Mouse (Mus musculus) spleen, adult 2 months (tissue): Measurements from ENCODE around the gene Cpped1. TPM values are rescaled to one million over a fixed set of nuclear protein-coding genes. Genes with fewer than 3 reads are reported as not detected.

Source experiments
- DNase-seq, 2 experiments: peaks; one replicate each; pipeline versions ENCODE4 v3.0.0 to v3.0.0-alpha.2; 2012 to 2021; ENCODE audit warnings: low spot score in 2 of 2, low read depth in 1 of 2
- H3K27ac ChIP-seq: fragments of 200-500 bp; 2 replicates; pipeline ENCODE4 v1.5.1; 2012; ENCODE audit warnings: low read length, inconsistent platforms; ENCODE audit not compliant: insufficient read depth
- H3K27me3 ChIP-seq: fragments of 200-500 bp; 2 replicates; pipeline ENCODE4 v1.6.1; 2012; ENCODE audit warnings: mild to moderate bottlenecking, moderate library complexity, low read length, inconsistent platforms; ENCODE audit not compliant: control insufficient read depth, insufficient read depth
- H3K36me3 ChIP-seq: fragments of 200-500 bp; 2 replicates; pipeline ENCODE4 v1.6.1; 2012; ENCODE audit warnings: mild to moderate bottlenecking, low read length, inconsistent platforms; ENCODE audit not compliant: control insufficient read depth, insufficient read depth
- H3K4me1 ChIP-seq: fragments of 200-500 bp; 2 replicates; pipeline ENCODE4 v1.6.1; 2011; ENCODE audit warnings: inconsistent platforms; ENCODE audit not compliant: control insufficient read depth, insufficient read depth, insufficient read length
- H3K4me3 ChIP-seq: fragments of 200-500 bp; 2 replicates; pipeline ENCODE4 v1.5.1; 2011; ENCODE audit warnings: mild to moderate bottlenecking, inconsistent platforms; ENCODE audit not compliant: insufficient read depth, insufficient read length; ENCODE audit errors: extremely low read depth
- CTCF ChIP-seq: fragments of 200-500 bp; IDR thresholded peaks from 2 replicates; pipeline ENCODE4 v1.5.1; 2011; ENCODE audit warnings: mild to moderate bottlenecking, inconsistent platforms; ENCODE audit not compliant: insufficient read depth, insufficient read length, insufficient replicate concordance; ENCODE audit errors: extremely low read depth
- POLR2A ChIP-seq: fragments of 200-500 bp; IDR thresholded peaks from 2 replicates; pipeline ENCODE4 v1.6.1; 2011; ENCODE audit warnings: low read depth, low read length, inconsistent platforms
- WGBS: fragments of 180-500 bp; shearing (Covaris S2); methylation state at CpG from one replicate; pipeline ENCODE4 v1.1.7; 2018; 5-methylcytosine and 5-hydroxymethylcytosine counted together
- polyA plus RNA-seq: library from polyadenylated mRNA; depleted of rRNA; stranded (reverse); fragments of >200 nt; gene quantifications from 2 replicates; pipeline ENCODE4 v1.2.3, GENCODE M21; 2012

Gene Cpped1
- polyA plus RNA-seq, 1 experiment: 4.3 TPM

GRCm38 (mm10) chr16:11794628-11795027, 114.6 kb downstream of the Cpped1 start:
- Histone ChIP-seq H3K27me3 (no peaks in the 10 kb centered on the region), H3K4me1 (no peaks in the 10 kb centered on the region), H3K4me3 (no peak overlapping the region), H3K27ac (no peak overlapping the region), H3K36me3 (no peaks in the 10 kb centered on the region)
- no peak for TF ChIP-seq POLR2A
- no peak for TF ChIP-seq CTCF
- WGBS: 91% methylated on average over 4 of the region's 4 CpGs
- DNase-seq: no peak

DNA sequence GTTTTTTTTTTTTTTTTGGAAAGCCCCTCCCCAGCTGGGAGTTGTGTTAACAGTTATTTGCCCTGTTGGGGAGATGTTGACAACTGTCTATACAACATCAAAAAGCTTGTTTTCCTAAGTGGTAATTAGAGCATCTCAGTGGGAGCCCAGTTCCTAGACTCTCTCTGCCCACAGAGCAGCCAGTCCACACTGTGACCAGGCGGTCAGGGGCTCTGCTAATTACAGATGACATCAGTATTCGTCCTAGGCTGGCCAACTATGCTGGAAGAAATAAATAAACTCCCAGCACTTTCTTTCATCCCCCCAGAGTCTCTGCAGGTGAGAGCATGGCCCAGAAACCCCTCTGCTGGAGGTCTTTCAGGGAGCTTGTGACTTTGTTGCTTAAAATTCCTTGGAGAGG, 115.9 kb downstream of the Cpped1 start:
- no peaks in the 10 kb centered on the region for H3K4me1 ChIP-seq
- DNase-seq: no peak
- H3K36me3 ChIP-seq: no peaks in the 10 kb centered on the region
- 72% methylated on average over 2 of the region's 2 CpGs for WGBS
- TF ChIP-seq CTCF (no peak), POLR2A (no peak)
- H3K27ac ChIP-seq: no peak overlapping the region
- H3K4me3 ChIP-seq: no peak overlapping the region
- no peaks in the 10 kb centered on the region for H3K27me3 ChIP-seq

DNA sequence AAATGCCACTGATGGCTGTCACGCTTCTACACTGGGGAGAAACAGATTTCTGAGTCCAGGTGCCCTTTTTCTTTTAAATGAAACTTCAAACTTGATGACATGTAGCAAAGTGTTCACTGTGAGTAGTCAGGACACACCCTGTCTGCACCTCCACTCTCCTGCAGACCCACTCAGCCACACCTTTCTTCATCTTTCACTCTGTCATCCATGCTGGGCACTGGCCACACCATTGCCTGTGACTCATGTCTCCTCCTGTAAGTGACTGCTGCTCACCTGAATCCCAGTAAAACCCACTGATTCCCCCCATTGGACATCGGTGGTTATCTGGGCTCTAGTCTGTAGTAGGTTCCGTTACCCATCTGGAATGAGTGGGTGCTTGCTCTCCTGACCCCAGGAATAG, 118.8 kb downstream of the Cpped1 start:
- Histone ChIP-seq H3K4me1 (no peaks in the 10 kb centered on the region), H3K36me3 (no peaks in the 10 kb centered on the region), H3K4me3 (no peak overlapping the region), H3K27me3 (no peaks in the 10 kb centered on the region), H3K27ac (no peak overlapping the region)
- 96% methylated on average over 3 of the region's 3 CpGs for WGBS
- no peak for DNase-seq
- TF ChIP-seq POLR2A (no peak), CTCF (no peak)

DNA sequence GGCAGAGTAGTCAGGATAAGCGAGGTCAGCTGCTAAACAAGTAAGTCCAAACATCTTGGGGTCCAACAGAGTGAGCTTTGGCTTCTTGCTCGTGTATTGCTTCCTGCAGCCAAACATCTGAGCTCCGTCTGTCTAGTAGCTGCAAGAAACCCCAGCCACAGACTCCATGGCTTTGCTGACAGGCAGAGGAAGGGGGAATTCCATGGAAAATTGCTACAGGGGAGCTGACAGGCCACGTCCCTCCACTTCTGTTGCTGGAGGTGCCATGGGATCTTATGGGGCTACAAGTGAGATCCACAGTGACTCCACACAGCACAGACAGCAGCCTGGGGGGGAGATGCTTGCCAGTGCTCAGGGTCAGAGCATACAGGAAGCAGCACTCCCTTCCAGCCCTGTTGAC, 123.4 kb downstream of the Cpped1 start:
- 69% methylated on average over 4 of the region's 4 CpGs for WGBS
- no peaks in the 10 kb centered on the region for H3K27me3 ChIP-seq
- H3K4me3 ChIP-seq: no peak overlapping the region
- H3K36me3 ChIP-seq: no peaks in the 10 kb centered on the region
- no peaks in the 10 kb centered on the region for H3K4me1 ChIP-seq
- DNase-seq: no peak
- TF ChIP-seq CTCF: no peak
- no peak for TF ChIP-seq POLR2A
- H3K27ac ChIP-seq: no peak overlapping the region

- no peaks in the 10 kb centered on the region for H3K4me1 ChIP-seq
- H3K27ac ChIP-seq: no peak overlapping the region
- TF ChIP-seq CTCF: no peak
- no peak for TF ChIP-seq POLR2A
- no peaks in the 10 kb centered on the region for H3K36me3 ChIP-seq
- H3K4me3 ChIP-seq: no peak overlapping the region
- H3K27me3 ChIP-seq: no peaks in the 10 kb centered on the region
- DNase-seq: no peak
- 65% methylated on average over 4 of the region's 4 CpGs for WGBS
These were observed 124.9 kb downstream of the Cpped1 start for GRCm38 (mm10) chr16:11784354-11784753.

DNA sequence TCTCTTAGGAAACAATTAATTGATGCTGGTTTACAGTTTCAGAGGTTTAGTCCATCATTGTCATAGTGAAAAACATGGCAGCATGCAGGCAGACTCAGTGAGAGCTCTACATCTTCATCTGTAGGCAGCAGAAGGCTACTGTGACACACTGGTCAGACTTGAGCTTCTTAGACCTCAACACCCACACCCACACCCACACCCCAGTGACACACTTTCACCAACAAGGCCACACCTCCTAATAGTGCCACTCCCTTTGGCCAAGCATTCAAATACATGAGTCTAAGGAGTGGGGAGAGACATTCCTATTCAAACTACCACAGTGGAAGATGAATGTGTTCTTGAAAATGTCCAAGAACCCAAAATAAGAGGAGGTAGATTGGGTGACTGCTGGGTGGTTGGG, 125.9 kb downstream of the Cpped1 start:
- H3K36me3 ChIP-seq: no peaks in the 10 kb centered on the region
- H3K4me3 ChIP-seq: no peak overlapping the region
- H3K27me3 ChIP-seq: no peaks in the 10 kb centered on the region
- TF ChIP-seq CTCF (no peak), POLR2A (no peak)
- H3K27ac ChIP-seq: no peak overlapping the region
- no peak for DNase-seq
- no peaks in the 10 kb centered on the region for H3K4me1 ChIP-seq

DNA sequence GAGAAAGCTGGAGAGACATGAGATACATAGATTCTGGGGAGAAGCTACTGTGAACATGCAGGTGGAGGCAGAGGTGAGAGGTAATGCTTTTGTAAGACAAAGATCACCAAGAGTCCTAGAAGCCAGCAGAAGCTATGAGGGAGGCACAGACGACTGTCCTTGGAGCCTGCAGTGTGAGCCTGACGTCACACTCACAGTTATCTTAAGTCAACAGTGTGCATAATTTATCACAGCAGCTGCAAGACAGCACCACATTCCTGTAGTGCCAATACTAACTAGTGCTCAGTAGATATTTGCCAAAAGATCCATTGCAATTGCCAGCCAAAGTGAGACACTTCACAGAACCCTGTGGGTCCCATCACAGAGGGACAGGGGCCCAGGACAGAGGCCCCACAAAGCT, 127.2 kb downstream of the Cpped1 start:
- H3K4me1 ChIP-seq: no peaks in the 10 kb centered on the region
- no peak for DNase-seq
- H3K27ac ChIP-seq: no peak overlapping the region
- no peaks in the 10 kb centered on the region for H3K36me3 ChIP-seq
- 73% methylated on average over 2 of the region's 2 CpGs for WGBS
- H3K4me3 ChIP-seq: no peak overlapping the region
- TF ChIP-seq POLR2A (no peak), CTCF (no peak)
- H3K27me3 ChIP-seq: no peaks in the 10 kb centered on the region
